Comparison of ENCODE assay signal across 8 mouse cellular contexts in the genomic region with DNA sequence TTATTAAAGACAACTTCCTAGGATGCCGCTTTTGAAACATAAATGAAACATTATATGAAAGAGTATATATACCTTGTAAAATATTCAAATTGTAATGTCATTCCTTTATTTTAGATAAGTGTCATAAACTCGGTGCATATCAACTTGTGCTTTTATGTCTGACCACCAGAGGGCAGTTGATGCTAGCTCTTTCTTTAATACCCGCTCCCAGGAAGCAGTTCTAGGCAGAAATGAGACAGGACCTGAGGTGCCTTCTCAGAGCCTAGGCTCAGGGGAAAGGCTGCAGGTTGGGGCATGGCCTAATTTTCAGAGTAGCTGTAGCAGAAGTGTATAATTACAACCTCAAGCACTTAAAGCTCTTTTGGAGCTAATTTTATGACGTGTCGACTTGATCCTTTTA.
A peak's percentile ranks its signal among the peaks of the same experiment; 100 is the strongest.
DNase-seq lines count a peak whose midpoint lies in the region; ATAC-seq and TF ChIP-seq lines count a peak whose summit lies in the region.
"Had no signal": no experiment of that assay in that cellular context is flagged by ENCODE, and none has a peak within 500 bp of the region (broad histone marks: within the 10 kb centered on the region; RNA-seq: fewer than 3 reads in every experiment).

No protein-coding gene starts in this region.

- no peak overlapping the region for H3K4me2 ChIP-seq in hindbrain, embryonic 13.5 days
- H3K4me2 ChIP-seq: heart, embryonic 15.5 days had no signal

- DNase-seq in ES-E14 (ENCODE audit: low read depth, low spot score) = peak; percentile 58
- peak; percentile 69 for DNase-seq in adrenal gland, postnatal 14 days
- DNase-seq in embryo, embryonic 11.5 days (ENCODE audit: low read depth, low spot score) = peak; percentile 49
- DNase-seq in layer of hippocampus, adult 2 months (ENCODE audit: low spot score in 2 of 2) = peak; percentile 44 to 68
- peak; percentile 38 for DNase-seq in lung, postnatal 25 days (ENCODE audit: low spot score)
- peak; percentile 64 to 72 for DNase-seq in right cerebral cortex, postnatal 10 days (ENCODE audit: low spot score in 2 of 2)

- H3K4me1 ChIP-seq in ES-E14 (ENCODE audit: control insufficient read depth in 2 of 2, insufficient read depth in 2 of 2, low read length in 2 of 2, poor library complexity in 1 of 2) = no peaks in the 10 kb centered on the region; a peak in 1 of 4 replicates
- H3K4me1 ChIP-seq in hindbrain, embryonic 13.5 days (replicated peaks) = no peaks in the 10 kb centered on the region
- H3K4me1 ChIP-seq: heart, embryonic 15.5 days had no signal

- no peaks in the 10 kb centered on the region for H3K27me3 ChIP-seq in hindbrain, embryonic 13.5 days
- H3K27me3 ChIP-seq: heart, embryonic 15.5 days had no signal

- no peak overlapping the region for H3K4me3 ChIP-seq in ES-E14 (ENCODE audit: insufficient read depth in 1 of 2, low read depth in 1 of 2, low read length in 2 of 2, poor library complexity in 1 of 2, severe bottlenecking in 1 of 2)
- no peak overlapping the region for H3K4me3 ChIP-seq in hindbrain, embryonic 13.5 days
- H3K4me3 ChIP-seq in layer of hippocampus, adult 2 months = no peak overlapping the region
- H3K4me3 ChIP-seq: heart, embryonic 15.5 days had no signal

- no peak overlapping the region for H3K27ac ChIP-seq in ES-E14 (ENCODE audit: insufficient read depth, low read depth, low read length, poor library complexity, severe bottlenecking)
- no peak overlapping the region for H3K27ac ChIP-seq in hindbrain, embryonic 13.5 days
- H3K27ac ChIP-seq in layer of hippocampus, adult 2 months = no peak overlapping the region
- H3K27ac ChIP-seq: heart, embryonic 15.5 days had no signal

- 38% methylated on average over 5 of the region's 5 CpGs for WGBS in hindbrain, embryonic 13.5 days

- in situ Hi-C loops in ES-E14 (cut with MboI; ENCODE audit: low sequenced_read_pairs in 2 of 2, unreplicated experiment in 2 of 2) = loop anchor here (10.0 to 25.0 kb wide), 2 partner anchors 1063 to 1075 kb away; no protein-coding TSS in a partner anchor

- TF ChIP-seq CTCF in layer of hippocampus, adult 2 months (conservative IDR thresholded peaks at IDR 0.05) = peak; percentile 93

- no peaks in the 10 kb centered on the region for H3K36me3 ChIP-seq in ES-E14 (ENCODE audit: control insufficient read depth, insufficient read depth, low read length, poor library complexity, severe bottlenecking)
- no peaks in the 10 kb centered on the region for H3K36me3 ChIP-seq in hindbrain, embryonic 13.5 days
- H3K36me3 ChIP-seq: heart, embryonic 15.5 days had no signal

- H3K9me3 ChIP-seq in ES-E14 (ENCODE audit: control insufficient read depth, insufficient read depth, low read depth, low read length) = no peaks in the 10 kb centered on the region
- no peaks in the 10 kb centered on the region for H3K9me3 ChIP-seq in hindbrain, embryonic 13.5 days
- H3K9me3 ChIP-seq: heart, embryonic 15.5 days had no signal

- H3K9ac ChIP-seq in ES-E14 (ENCODE audit: insufficient read depth, low read depth, low read length, poor library complexity, severe bottlenecking) = no peak overlapping the region
- no peak overlapping the region for H3K9ac ChIP-seq in hindbrain, embryonic 13.5 days
- H3K9ac ChIP-seq: heart, embryonic 15.5 days had no signal

- peak; percentile 61; the same call in 1 of the 2 replicates for ATAC-seq in hindbrain, embryonic 13.5 days (ENCODE audit: low FRiP score)

TF ChIP-seq in ES-E14, 5 proteins besides CTCF, POLR2A, EP300 and RAD21:
- TF ChIP-seq ZC3H11A (IDR thresholded peaks at IDR 0.05; ENCODE audit: borderline replicate concordance, low read depth, low read length) (peak; percentile 98), ZNF384 (IDR thresholded peaks at IDR 0.05; ENCODE audit: low read depth, low read length) (no peak), MAFK (IDR thresholded peaks at IDR 0.05; ENCODE audit: insufficient read depth, low read depth, low read length) (no peak), CHD2 (IDR thresholded peaks at IDR 0.05; ENCODE audit: low read depth, low read length) (no peak), HCFC1 (IDR thresholded peaks at IDR 0.05; ENCODE audit: borderline replicate concordance, insufficient read depth, low read length) (no peak)
